Mouse (Mus musculus): ENCODE data around the gene Gstp3.
"Not testable (repeated sequence)": the region's sequence is repeated elsewhere in the genome, so short reads cannot be mapped to it uniquely, and the experiment has no call there.

Gene Gstp3

DNA sequence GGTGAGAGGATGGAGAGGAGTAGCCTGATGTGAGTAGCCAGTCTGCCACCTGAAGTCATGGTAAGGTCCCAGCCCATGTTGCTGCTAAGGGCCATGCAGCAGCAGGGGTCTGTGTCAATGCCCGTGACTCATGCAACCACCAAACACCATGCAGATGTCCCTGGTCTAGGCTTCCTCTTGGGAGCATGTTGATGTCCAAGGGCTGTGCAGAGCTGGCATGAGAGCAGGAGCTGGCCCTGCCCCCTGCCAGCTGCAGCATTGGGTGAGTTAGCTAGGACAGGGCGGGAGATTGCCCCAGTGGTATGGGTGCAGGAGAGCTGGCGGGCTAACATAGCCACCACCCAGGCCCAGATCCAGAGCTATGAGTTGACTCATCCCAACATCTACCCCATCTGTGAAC is 31.1 kb upstream of the Gstp3 start:
- DNase-seq (ENCODE audit: low read depth, low spot score), result no peak

DNA sequence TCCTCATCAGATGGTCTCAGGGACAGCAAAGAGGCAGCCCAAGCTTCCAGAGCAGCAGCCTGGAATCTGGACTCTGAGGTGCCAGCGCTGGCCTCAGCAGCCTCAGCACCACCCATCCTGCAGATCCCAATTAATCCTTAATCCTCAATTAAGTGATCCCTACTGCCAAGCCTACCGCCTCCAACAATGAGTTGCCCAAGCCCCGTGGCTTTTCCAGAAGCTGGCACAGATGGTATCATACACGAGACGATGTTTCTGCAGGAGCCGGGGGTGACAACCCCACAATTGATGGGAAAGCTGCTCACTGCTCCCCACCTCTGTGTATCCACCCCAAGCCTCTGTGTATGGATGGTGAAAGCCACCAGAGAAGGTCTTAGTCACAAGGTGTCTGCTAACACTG is 29.8 kb upstream of the Gstp3 start:
- no peak for DNase-seq (ENCODE audit: low read depth, low spot score)

DNA sequence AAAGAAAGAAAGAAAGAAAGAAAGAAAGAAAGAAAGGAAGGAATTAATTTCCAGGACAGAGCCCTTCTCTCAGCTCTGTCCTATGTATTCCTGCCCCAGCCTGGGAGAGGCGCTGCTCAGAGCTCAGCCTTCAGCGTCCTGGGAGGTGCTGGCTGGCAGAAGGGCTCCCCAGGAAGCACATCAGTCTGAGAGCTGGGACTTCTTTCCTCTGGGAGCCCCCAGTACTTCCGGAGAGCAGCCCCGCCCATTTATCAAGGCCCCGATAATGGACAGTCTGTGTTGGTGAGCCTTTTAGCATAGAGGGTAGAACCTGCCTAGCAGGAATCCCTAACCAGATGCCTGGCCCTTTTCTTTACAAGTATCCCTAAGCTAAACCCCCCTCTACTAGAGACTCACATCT is 28.8 kb upstream of the Gstp3 start:
- DNase-seq (ENCODE audit: low read depth, low spot score), result no peak

DNA sequence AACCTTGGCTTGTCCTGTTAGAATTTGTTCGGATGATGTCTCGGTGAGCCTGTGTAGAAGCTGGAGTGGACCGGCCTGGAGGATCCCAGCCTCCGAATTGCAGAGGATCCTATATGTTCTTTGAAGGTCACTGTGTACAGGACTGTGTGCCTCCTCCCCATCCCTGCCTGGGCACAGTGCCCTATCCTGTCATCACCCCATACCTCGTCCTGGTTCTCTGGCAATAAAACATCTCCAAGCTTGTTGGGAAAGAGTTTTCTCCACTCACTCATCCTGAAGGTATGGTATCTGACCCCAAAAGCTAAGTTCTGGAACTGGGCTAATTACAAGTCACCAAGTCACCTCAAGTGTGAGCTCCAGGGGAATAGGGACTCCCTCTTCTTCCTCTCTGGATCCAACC is 27.7 kb upstream of the Gstp3 start:
- DNase-seq (ENCODE audit: low read depth, low spot score), result no peak

DNA sequence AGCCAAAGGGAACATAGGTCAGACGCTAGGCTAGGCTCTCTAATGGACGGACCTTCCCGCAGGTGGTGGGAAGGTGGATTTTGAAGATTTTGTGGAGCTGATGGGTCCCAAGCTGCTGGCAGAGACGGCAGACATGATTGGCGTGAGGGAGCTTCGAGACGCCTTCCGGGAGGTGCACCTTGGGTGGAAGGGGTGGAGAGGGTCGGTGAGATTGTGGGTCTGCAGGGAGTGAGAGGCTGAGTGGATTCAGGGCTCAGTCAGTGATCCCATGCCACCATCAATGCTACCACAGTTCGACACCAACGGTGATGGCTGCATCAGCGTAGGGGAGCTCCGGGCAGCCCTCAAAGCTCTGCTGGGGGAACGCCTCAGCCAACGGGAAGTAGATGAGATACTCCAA is 26.8 kb upstream of the Gstp3 start:
- no peak for DNase-seq (ENCODE audit: low read depth, low spot score)

DNA sequence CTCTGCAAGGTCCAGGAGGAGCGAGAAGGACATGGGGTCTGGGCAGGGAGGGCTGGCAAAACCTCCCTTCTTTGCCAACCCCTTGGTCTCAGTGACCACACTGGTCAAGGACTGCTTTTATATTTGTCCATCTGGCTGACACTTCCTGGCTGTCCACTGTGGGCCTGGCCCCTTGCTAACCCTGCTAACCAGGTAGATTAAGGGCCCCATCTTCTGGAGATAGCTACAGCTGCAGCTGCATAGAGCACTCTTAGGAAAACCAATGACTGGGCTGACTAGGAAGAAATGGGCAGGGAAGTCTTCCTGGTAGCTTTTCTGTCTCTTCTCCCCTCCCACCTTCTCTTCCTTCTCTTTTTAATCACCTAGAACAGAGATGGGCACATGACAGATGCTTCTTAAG is 25.6 kb upstream of the Gstp3 start:
- DNase-seq (ENCODE audit: low read depth, low spot score), result no peak

DNA sequence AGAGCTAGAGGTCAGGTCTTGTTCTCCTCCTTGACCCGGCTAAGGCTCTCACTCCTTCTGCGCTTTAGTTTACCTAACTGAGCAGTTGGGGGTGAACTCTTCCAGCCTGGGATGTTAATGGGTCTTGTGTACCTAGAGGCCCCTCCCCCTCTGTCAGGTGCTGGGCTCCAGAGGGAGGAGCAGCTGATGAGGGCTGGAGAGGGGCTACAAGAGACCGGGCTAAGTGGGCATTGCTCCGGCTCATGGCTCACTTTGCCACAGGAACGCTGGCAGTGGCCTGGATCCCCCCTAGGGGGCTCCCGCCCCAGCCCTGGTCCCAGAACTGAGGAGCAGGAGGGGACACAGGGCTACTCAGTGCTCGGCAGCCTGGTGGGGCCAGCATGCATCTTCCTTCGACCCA is 24.5 kb upstream of the Gstp3 start:
- no peak for DNase-seq (ENCODE audit: low read depth, low spot score)

DNA sequence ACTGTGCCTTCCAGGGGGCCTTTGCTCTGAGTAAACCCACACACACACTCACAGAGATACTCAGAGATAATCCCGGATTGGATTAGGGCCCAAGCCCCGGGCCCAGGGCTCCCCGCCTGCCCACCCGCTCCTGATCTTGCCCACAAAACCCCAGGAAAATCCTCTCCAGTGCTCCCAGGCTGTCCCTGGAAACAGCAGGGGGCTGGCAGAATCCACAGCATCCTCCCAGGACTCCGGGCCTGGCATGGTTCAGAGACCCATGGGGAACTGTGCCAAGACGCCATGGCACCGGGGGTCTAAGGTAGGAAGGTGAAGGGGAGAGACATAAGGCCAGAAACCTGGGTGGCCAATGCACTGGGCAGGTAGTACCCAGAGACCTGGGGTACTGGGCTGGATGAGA is 23.9 kb upstream of the Gstp3 start:
- no peak for DNase-seq (ENCODE audit: low read depth, low spot score)

DNA sequence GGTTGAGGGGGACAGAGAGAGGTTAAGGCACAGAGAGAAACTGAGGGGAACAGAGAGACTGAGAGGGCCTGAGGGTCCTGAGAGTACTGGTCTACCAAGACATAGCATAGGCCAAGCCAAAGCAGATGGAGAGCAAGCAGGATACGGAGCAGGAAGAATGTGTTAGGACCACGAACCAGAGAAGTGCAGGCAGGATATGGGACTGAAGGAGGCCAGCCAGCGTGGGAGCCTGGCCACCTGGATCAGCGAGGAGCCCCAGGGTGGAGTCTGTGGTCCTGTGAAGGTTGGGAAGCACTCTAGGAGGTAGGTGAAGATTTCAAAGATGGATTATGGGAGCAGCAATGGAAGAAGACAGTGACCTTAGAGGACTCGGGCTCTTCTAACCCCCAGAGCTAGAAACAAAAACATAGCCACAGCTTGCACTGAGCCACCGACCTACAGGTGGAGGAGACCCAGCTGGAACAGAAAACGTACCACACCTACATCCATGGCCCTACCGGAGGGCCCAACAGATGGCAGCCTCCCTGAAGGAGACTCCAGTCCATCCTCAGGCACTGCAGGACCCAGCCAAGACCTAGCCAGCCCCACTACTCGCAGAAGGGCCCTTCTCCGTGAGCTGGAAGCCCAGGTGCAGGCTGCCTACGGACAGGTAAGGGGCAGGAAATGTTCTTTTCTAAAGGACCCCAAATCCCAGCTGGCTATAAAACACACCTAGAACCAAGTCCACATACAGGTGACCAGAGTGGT is 23.0 kb upstream of the Gstp3 start:
- DNase-seq (ENCODE audit: low read depth, low spot score), result no peak

DNA sequence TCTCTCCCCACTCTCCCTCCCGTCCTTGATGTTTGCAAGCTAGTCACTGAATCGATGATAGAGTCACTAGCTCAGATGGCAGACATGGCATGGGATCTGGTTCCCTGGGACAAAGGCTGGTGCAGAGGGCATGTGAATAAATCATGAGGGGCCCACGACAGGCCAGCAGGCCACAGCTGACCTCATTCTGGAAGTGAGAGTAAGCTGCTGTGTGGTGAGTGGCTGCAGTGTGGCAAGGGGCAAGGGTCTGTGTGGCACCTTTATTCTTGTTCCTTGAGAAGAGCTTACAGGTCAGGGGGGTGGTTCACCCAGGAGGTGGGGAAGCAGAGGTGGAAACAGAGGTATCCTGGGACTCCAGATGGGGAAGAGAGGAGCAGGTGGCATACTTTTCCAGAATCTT is 22.0 kb upstream of the Gstp3 start, which contains the start of gene Cabp2:
TSS of gene Cabp2 (plus strand) at position 185 of the 400 bp plus-strand sequence.
- no peak for DNase-seq (ENCODE audit: low read depth, low spot score)

DNA sequence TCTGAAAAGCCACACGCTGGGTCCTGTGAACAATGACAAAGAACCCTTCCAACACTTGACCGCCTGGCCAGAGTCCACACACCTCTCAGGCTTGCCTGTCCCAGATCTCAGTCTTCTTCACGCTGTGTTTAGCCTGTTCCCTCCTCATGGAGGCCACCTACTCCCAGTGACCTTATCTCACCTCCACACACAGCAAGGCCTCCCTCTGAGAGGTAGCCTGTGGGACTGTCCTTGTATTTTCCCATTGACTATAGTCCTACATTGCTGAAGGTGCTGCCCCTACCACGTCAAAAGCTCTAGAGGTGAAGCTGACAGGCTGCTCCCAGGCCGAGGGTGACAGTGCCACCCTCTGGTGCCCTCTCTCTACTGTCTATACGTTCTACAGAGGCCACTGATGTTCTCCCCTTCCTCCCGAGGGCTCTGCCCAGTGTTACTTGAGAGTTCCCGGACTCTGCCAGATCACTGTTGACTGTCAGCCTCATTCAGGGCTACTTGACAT is 21.2 kb upstream of the Gstp3 start:
- DNase-seq (ENCODE audit: low read depth, low spot score), result no peak

DNA sequence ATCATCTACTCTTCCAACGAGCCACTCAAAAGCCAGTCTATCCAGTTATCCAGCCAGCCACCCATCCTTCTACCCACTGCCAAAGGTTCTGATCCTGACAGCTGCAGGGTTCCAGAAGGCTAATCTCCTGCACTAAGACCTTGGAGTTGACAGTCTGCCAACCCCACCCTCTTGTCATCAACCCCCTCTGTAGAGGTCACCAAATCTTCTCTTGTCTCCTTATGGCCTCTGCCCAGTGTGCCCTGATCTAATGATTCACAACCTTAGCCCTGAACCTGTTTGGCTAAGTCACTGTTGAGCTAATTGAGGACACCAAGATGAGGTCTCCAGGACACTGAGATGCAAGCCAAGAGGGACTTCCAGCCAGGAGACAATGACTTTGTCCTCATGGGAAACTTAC is 20.2 kb upstream of the Gstp3 start:
- DNase-seq (ENCODE audit: low read depth, low spot score), result no peak

DNA sequence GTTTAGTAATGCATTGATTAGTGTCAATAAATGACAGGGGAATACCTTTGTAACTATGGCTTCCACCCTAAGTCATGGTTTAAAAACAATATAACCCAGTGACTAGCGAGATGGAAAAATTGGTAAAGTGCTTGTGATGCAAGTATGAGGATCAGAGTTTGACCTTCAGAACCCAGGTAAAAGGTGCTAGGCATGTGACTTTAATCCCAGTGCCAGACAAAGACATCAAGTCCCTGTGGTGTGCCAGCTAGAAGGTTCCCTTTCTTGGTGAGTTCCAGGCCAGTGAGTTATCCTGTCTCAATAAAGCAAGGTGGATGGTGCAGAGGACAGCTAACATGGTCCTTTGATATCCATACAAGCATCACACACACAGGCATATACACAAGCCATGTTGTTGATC is 16.2 kb upstream of the Gstp3 start:
- DNase-seq (ENCODE audit: low read depth, low spot score), result no peak

DNA sequence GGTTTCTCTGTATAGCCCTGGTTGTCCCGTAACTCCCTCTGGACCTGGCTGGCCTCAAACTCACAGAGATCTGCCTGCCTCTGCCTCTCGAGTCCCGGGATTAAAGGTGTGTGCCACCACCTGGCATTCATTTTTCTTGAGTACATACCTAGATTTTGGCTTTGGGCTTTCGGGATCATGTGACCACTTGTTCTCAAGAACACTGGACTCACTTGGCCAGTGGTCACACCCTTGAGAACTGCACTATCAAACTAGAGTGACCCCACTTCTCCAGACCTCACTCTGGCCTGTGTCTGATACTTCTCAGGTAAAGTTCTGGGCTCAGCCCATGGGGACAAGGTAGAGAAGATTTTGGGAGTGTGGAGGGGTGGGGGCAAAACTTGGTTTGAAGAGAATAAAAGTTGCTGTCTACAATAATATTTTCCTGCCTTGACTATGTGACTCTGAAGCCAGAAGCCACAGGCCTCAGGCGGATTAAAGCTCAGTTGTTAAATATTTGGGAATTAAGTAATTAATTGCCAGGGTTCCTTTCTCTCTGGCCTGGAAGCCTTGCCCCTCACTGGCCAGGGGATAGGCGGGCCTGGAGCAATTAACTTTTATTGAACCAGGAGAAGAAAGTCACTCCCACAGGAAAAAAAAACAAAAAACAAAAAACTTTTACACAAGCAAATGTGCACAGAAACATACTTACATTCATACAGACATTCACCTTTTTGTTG is 13.5 kb upstream of the Gstp3 start:
- DNase-seq (ENCODE audit: low read depth, low spot score), result no peak

DNA sequence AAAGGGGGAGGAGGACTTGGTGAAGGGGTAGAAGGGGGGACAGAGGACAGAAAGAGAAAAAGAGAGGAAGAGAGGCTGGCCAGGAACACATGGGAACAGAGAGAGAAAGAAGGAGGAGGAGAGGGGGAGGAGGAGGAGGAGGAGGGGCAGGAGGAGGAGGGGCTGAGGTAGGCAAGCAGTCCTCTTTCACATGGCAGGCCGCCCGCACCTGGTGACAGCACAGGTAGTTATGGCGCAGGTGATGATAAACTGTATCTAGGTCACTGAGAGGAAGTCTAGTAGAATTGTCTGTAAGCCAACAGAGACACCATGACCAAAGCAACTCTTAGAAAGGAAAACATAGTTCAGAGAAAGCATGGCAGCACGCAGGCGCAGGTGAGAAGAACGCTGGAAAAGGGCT is 12.0 kb upstream of the Gstp3 start:
- DNase-seq (ENCODE audit: low read depth, low spot score), result no peak

DNA sequence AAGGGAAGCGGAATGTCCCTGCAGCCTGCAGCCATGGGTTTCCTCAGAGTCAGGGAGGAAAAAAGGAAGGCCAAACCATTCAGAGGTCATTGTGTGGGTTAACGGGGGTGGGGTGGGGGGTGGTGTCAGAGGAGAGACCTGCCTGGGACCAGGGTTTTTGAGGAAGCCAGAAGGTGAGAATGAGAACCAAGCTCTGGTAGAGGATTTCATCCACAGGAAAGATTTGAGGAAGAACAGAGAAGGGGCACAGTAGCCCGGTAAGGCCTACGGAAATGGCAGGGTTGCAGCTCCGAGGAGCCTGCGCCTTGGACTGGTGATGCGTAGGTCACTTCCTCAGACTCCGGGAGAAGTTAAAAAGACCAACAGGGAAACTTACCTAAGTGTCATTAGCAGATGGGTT is 11.4 kb upstream of the Gstp3 start:
- DNase-seq (ENCODE audit: low read depth, low spot score), result no peak

DNA sequence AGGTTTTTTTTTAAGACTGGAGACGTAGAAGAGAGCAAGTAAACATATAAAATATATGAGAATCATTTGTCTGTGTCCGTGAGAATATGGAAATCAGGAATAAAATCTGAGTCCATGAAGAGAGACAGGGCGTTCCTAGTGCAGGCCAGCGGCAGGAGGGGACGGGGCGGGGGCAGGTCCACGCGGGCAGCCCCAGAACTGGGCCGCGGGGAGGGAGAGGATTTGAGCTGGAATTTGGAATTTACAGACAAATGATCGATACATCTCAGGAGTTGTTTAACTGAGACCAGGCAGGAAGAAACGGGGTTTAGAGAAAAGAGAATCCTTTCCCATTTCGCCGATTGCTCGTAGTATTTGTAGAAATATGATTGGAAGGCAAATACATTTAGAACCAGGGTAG is 10.9 kb upstream of the Gstp3 start:
- no peak for DNase-seq (ENCODE audit: low read depth, low spot score)

DNA sequence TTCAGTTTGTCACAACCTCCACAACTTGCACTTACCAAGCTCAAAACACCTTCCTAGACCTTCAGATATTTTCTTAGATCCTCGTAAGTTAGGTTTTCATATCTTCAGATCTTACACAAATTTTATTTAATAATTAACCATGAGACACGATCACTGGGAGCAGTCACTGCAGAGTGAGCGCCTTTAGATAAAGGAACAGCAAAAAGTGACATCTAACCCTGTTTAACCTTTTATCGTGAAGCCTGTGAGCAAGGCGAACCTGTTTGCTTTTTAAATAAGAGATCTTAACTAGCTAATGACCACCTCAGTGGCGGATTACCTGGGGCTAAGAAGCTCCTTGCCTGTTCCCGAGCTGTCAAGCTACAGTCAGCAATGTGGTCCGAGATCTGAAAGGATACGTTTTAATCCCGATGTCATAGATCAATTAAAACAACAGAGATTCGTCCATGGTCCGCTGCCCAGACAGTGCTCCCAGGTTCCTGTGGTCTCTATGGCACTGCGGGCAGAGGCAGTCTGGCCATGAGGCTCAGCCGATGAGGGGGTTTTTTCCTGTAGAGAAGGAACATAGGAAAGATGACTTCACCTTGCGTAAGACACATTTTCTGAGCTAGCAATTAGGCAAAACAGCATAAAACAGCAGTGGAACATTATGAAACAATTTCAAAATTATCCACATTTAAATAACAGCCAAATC is 9.5 kb upstream of the Gstp3 start:
- DNase-seq (ENCODE audit: low read depth, low spot score), result no peak

DNA sequence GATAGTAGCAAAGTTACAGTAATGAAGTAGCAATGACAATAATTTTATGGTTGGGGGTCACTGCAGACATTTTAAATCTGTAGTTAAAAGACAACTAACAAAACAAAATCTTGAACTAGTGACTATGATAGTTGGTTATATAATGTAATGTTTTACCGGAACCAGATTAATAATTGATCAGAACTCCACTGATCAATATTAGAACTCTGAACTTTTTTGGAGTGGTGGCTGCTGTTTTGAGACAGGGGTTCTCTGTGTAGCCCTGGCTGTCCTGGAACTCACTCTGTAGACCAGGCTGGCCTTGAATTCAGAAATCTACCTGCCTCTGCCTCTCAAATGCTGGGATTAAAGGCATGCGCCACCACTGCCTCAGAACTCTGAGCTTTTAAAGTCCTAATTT is 8.9 kb upstream of the Gstp3 start:
- DNase-seq (ENCODE audit: low read depth, low spot score), result not testable (repeated sequence)

DNA sequence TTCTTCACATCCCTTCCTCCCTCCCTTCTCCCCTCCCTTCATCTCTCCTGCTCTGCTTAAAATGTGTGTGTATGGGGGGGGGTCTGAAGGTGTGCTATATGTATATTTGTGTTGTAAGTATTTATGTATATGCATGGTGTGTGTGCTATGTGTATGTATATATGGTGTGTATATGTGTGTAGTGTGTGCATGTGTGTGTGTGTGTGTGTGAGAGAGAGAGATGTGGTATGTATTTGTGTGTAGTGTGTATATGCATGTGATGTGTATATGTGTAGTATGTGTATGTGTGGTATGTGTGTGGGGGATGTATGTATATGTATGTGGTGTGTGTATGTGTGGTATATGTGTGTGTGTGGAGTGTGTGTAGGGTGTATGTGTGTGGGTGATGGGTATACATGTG is 7.5 kb upstream of the Gstp3 start:
- no peak for DNase-seq (ENCODE audit: low read depth, low spot score)

DNA sequence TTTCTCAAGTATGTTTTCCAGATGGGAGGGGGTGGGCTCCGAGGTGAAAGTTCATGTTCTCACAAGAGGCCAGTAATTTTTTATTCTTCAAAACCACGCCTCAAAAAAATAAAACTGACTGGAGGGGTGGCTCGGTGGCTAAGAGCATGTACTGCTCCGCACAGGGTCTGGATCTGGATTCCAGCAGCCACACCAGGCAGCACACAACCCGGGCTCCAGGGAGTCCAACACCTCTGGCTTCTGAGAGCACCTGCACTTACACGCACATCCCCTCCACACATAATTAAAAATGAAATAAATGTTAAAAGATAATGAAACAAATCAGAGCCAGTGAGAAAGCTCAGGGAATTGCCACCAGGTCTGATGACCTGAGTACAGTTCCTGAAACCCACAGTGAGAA is 6.9 kb upstream of the Gstp3 start:
- DNase-seq (ENCODE audit: low read depth, low spot score), result no peak

DNA sequence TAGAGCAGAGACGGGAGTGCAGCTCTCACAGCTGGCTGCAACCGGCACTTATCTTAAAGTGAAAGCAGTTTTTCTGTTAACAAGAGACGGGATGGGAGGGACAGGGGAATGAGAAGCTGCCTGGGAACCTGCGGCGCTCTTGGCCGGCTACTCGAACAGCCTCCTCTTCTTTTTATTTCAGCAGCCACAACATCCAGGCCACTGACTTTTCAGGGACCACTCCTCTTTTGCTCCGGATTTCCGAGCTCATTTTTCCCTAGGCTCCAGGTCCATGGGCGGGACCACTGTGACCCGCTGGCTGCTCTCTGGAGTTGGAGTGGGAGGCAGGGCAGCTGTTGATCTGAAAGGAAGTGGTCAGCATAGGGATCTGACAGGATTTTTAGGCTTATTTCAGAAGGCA is 5.1 kb upstream of the Gstp3 start:
- DNase-seq (ENCODE audit: low read depth, low spot score), result not testable (repeated sequence)

DNA sequence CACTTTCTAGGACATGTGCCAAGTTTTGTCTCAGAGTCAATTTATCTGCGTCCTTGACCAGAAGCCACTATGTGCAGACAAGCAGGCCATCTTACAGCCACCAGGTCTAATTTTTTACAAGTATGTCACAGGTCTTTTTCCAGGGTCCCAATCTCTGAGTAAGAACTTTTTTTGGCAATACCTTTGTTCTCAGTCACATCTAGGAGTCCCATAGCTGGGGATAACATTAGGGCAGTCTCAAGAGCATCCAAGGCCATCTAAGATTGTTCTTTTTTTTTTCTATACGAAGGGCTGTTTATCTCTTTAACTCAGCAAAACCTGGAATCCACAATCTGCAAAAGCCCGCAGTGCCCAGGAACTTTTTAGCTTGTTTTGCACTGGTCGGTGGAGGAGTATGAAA is 4.0 kb upstream of the Gstp3 start:
- not testable (repeated sequence) for DNase-seq (ENCODE audit: low read depth, low spot score)

Data from WW6 (cell line).